Mouse (Mus musculus) thymus, adult 2 months (tissue): Measurements from ENCODE around the gene Cnn1. TPM values are rescaled to one million over a fixed set of nuclear protein-coding genes. Genes with fewer than 3 reads are reported as not detected.

ENCODE experiments used
- DNase-seq: peaks from one replicate; pipeline ENCODE4 v3.0.0; 2021
- H3K27ac ChIP-seq: fragments of 200-500 bp; 2 replicates; pipeline ENCODE4 v1.5.1; 2012; ENCODE audit warnings: low read length, control low read depth; ENCODE audit not compliant: control insufficient read depth, insufficient read depth
- H3K27me3 ChIP-seq: fragments of 200-500 bp; 2 replicates; pipeline ENCODE4 v1.6.1; 2012; ENCODE audit warnings: mild to moderate bottlenecking, low read length, moderate library complexity, mixed read lengths; ENCODE audit not compliant: control insufficient read depth, insufficient read depth
- H3K36me3 ChIP-seq: fragments of 200-500 bp; 2 replicates; pipeline ENCODE4 v1.6.1; 2012; ENCODE audit warnings: mild to moderate bottlenecking, low read length, moderate library complexity; ENCODE audit not compliant: control insufficient read depth, insufficient read depth
- H3K4me1 ChIP-seq: fragments of 200-500 bp; replicated peaks from 2 replicates; pipeline ENCODE4 v1.6.1; 2012; ENCODE audit warnings: low read length; ENCODE audit not compliant: control insufficient read depth, insufficient read depth
- H3K4me3 ChIP-seq: fragments of 200-500 bp; 2 replicates; pipeline ENCODE4 v1.5.1; 2012; ENCODE audit warnings: mild to moderate bottlenecking, low read length, control low read depth, moderate library complexity; ENCODE audit not compliant: control insufficient read depth, insufficient read depth
- CTCF ChIP-seq: fragments of 200-500 bp; IDR thresholded peaks from 2 replicates; pipeline ENCODE4 v1.5.1; 2012; ENCODE audit warnings: mild to moderate bottlenecking, control low read depth, low read length, moderate library complexity, borderline replicate concordance; ENCODE audit not compliant: control insufficient read depth, poor library complexity, insufficient read depth; ENCODE audit errors: extremely low read depth
- POLR2A ChIP-seq: fragments of 200-500 bp; IDR thresholded peaks from 2 replicates; pipeline ENCODE4 v1.6.1; 2012; ENCODE audit warnings: mild to moderate bottlenecking, low read length, control low read depth, moderate library complexity; ENCODE audit not compliant: control insufficient read depth, poor library complexity, insufficient read depth; ENCODE audit errors: extremely low read depth
- WGBS: fragments of 180-500 bp; shearing (Covaris S2); methylation state at CpG from one replicate; pipeline ENCODE4 v1.1.7; 2018; 5-methylcytosine and 5-hydroxymethylcytosine counted together
- polyA plus RNA-seq: library from polyadenylated mRNA; depleted of rRNA; stranded (reverse); fragments of >200 nt; gene quantifications from 2 replicates; pipeline ENCODE4 v1.2.3, GENCODE M21; 2012

The Cnn1 gene
- polyA plus RNA-seq, 1 experiment = 5.0 TPM

- Histone ChIP-seq H3K4me1 (peaks cover 11% of the 10 kb centered on the region), H3K27ac (no peak overlapping the region), H3K4me3 (no peak overlapping the region), H3K36me3 (no peaks in the 10 kb centered on the region), H3K27me3 (no peaks in the 10 kb centered on the region)
- DNase-seq = no peak
- 79% methylated on average over 4 of the region's 4 CpGs for WGBS
- TF ChIP-seq CTCF (no peak), POLR2A (no peak)
These were observed 20.5 kb downstream of the Cnn1 start for GRCm38 (mm10) chr9:22119543-22119942.

- Histone ChIP-seq H3K27ac (no peak overlapping the region), H3K4me3 (no peak overlapping the region), H3K36me3 (no peaks in the 10 kb centered on the region), H3K27me3 (no peaks in the 10 kb centered on the region), H3K4me1 (peaks cover 6% of the 10 kb centered on the region)
- no peak for DNase-seq
- TF ChIP-seq POLR2A (no peak), CTCF (no peak)
These were observed 22.5 kb downstream of the Cnn1 start for GRCm38 (mm10) chr9:22121545-22121944.

GRCm38 (mm10) chr9:22122005-22122404 is 23.0 kb downstream of the Cnn1 start:
- Histone ChIP-seq H3K27me3 (no peaks in the 10 kb centered on the region), H3K4me3 (no peak overlapping the region), H3K27ac (no peak overlapping the region), H3K36me3 (peaks cover 4% of the 10 kb centered on the region; the same call in 1 of the 2 replicates), H3K4me1 (peaks cover 6% of the 10 kb centered on the region)
- no peak for DNase-seq
- 87% methylated on average over 3 of the region's 3 CpGs for WGBS
- TF ChIP-seq POLR2A (no peak), CTCF (no peak)

- Histone ChIP-seq H3K27ac (no peak overlapping the region), H3K36me3 (peaks cover 9% of the 10 kb centered on the region; the same call in 1 of the 2 replicates), H3K4me1 (0 out of 2 replicates have a peak, but pooled peaks cover 2% of the 10 kb centered on the region), H3K4me3 (no peak overlapping the region), H3K27me3 (no peaks in the 10 kb centered on the region)
- TF ChIP-seq CTCF (no peak), POLR2A (no peak)
- WGBS = 59% methylated on average over 7 of the region's 7 CpGs
- DNase-seq = no peak
These were observed 24.1 kb downstream of the Cnn1 start for GRCm38 (mm10) chr9:22123069-22123609.

GRCm38 (mm10) chr9:22124169-22124568 is 25.2 kb downstream of the Cnn1 start:
- Histone ChIP-seq H3K4me1 (0 out of 2 replicates have a peak, but pooled peaks cover 2% of the 10 kb centered on the region), H3K27me3 (no peaks in the 10 kb centered on the region), H3K4me3 (no peak overlapping the region), H3K27ac (no peak overlapping the region), H3K36me3 (peaks cover 13% of the 10 kb centered on the region; the same call in 1 of the 2 replicates)
- 99% methylated on average over 3 of the region's 3 CpGs for WGBS
- TF ChIP-seq CTCF (no peak), POLR2A (no peak)
- DNase-seq = no peak

- TF ChIP-seq CTCF (no peak), POLR2A (no peak)
- no peak for DNase-seq
- H3K27ac ChIP-seq = no peak overlapping the region
- peaks cover 13% of the 10 kb centered on the region; the same call in 1 of the 2 replicates for H3K36me3 ChIP-seq
- WGBS = 86% methylated on average over 15 of the region's 15 CpGs
- H3K4me3 ChIP-seq = no peak overlapping the region
- no peaks in the 10 kb centered on the region for H3K27me3 ChIP-seq
- peaks cover 14% of the 10 kb centered on the region for H3K4me1 ChIP-seq
These were observed 26.4 kb downstream of the Cnn1 start for GRCm38 (mm10) chr9:22125246-22126027.
